Mouse (Mus musculus): Measurements from ENCODE around the gene Smarcc1. TPM values are rescaled to one million over a fixed set of nuclear protein-coding genes. Genes with fewer than 3 reads are reported as not detected.
"Not testable (repeated sequence)": the region's sequence is repeated elsewhere in the genome, so short reads cannot be mapped to it uniquely, and the experiment has no call there.

Gene Smarcc1
- polyA plus RNA-seq, 1 experiment from 2014 or later, result 172 TPM

GRCm38 (mm10) chr9:110134176-110134575 lies 16.7 kb downstream of the Smarcc1 start:
- WGBS, result 82% methylated on average over 5 of the region's 5 CpGs
- no peak for ATAC-seq (ENCODE audit: low FRiP score, low read depth)
- Histone ChIP-seq H3K9ac (no peak overlapping the region), H3K4me3 (no peak overlapping the region), H3K4me1 (peaks cover 26% of the 10 kb centered on the region), H3K27ac (no peak overlapping the region), H3K9me3 (no peaks in the 10 kb centered on the region), H3K36me3 (peaks cover 35% of the 10 kb centered on the region), H3K27me3 (replicated peaks) (no peaks in the 10 kb centered on the region), H3K4me2 (replicated peaks) (peak overlapping the region; percentile 68)

GRCm38 (mm10) chr9:110139119-110139518 lies 21.6 kb downstream of the Smarcc1 start:
- Histone ChIP-seq H3K27ac (no peak overlapping the region), H3K36me3 (peaks cover 69% of the 10 kb centered on the region), H3K4me3 (no peak overlapping the region), H3K4me2 (replicated peaks) (no peak overlapping the region), H3K9me3 (no peaks in the 10 kb centered on the region), H3K27me3 (replicated peaks) (no peaks in the 10 kb centered on the region), H3K4me1 (peaks cover 15% of the 10 kb centered on the region), H3K9ac (no peak overlapping the region)
- ATAC-seq (ENCODE audit: low FRiP score, low read depth), result no peak
- WGBS, result 92% methylated on average over 4 of the region's 4 CpGs

- H3K4me3 ChIP-seq, result no peak overlapping the region
- no peak overlapping the region for H3K27ac ChIP-seq
- H3K4me2 ChIP-seq (replicated peaks), result no peak overlapping the region
- H3K27me3 ChIP-seq (replicated peaks), result no peaks in the 10 kb centered on the region
- H3K9me3 ChIP-seq, result no peaks in the 10 kb centered on the region
- no peaks in the 10 kb centered on the region for H3K4me1 ChIP-seq
- 95% methylated on average over 1 of the region's 1 CpGs for WGBS
- H3K36me3 ChIP-seq, result peaks cover 69% of the 10 kb centered on the region
- no peak overlapping the region for H3K9ac ChIP-seq
- no peak for ATAC-seq (ENCODE audit: low FRiP score, low read depth)
Measured at GRCm38 (mm10) chr9:110142097-110142496, 24.6 kb downstream of the Smarcc1 start.

- ATAC-seq (ENCODE audit: low FRiP score, low read depth), result no peak
- Histone ChIP-seq H3K4me1 (no peaks in the 10 kb centered on the region), H3K9me3 (no peaks in the 10 kb centered on the region), H3K27ac (no peak overlapping the region), H3K9ac (no peak overlapping the region), H3K27me3 (replicated peaks) (no peaks in the 10 kb centered on the region), H3K4me3 (no peak overlapping the region), H3K36me3 (peaks cover 78% of the 10 kb centered on the region), H3K4me2 (replicated peaks) (no peak overlapping the region)
- 81% methylated on average over 2 of the region's 2 CpGs for WGBS
Measured at GRCm38 (mm10) chr9:110148598-110148997, 31.1 kb downstream of the Smarcc1 start.

- Histone ChIP-seq H3K27me3 (replicated peaks) (no peaks in the 10 kb centered on the region), H3K27ac (no peak overlapping the region), H3K36me3 (peaks cover 58% of the 10 kb centered on the region), H3K9me3 (no peaks in the 10 kb centered on the region), H3K4me2 (replicated peaks) (no peak overlapping the region), H3K4me1 (no peaks in the 10 kb centered on the region), H3K9ac (no peak overlapping the region), H3K4me3 (no peak overlapping the region)
- 89% methylated on average over 1 of the region's 1 CpGs for WGBS
- ATAC-seq (ENCODE audit: low FRiP score, low read depth), result no peak
Measured at GRCm38 (mm10) chr9:110159036-110159435, 41.5 kb downstream of the Smarcc1 start.

GRCm38 (mm10) chr9:110160486-110160885 lies 43.0 kb downstream of the Smarcc1 start:
- not testable (repeated sequence) for H3K9ac ChIP-seq; H3K27me3 ChIP-seq (replicated peaks); ATAC-seq (ENCODE audit: low FRiP score, low read depth); H3K4me1 ChIP-seq; H3K9me3 ChIP-seq; H3K4me2 ChIP-seq (replicated peaks); H3K27ac ChIP-seq; H3K4me3 ChIP-seq
- peaks cover 55% of the 10 kb centered on the region for H3K36me3 ChIP-seq
- 98% methylated on average over 2 of the region's 2 CpGs for WGBS

GRCm38 (mm10) chr9:110162441-110162840 lies 44.9 kb downstream of the Smarcc1 start:
- H3K27me3 ChIP-seq (replicated peaks), result no peaks in the 10 kb centered on the region
- no peak for ATAC-seq (ENCODE audit: low FRiP score, low read depth)
- H3K4me1 ChIP-seq, result no peaks in the 10 kb centered on the region
- 89% methylated on average over 5 of the region's 5 CpGs for WGBS
- H3K36me3 ChIP-seq, result peaks cover 57% of the 10 kb centered on the region
- H3K27ac ChIP-seq, result no peak overlapping the region
- H3K4me2 ChIP-seq (replicated peaks), result no peak overlapping the region
- no peak overlapping the region for H3K4me3 ChIP-seq
- no peaks in the 10 kb centered on the region for H3K9me3 ChIP-seq
- no peak overlapping the region for H3K9ac ChIP-seq

GRCm38 (mm10) chr9:110163071-110163470 lies 45.6 kb downstream of the Smarcc1 start:
- H3K4me2 ChIP-seq (replicated peaks), result no peak overlapping the region
- peaks cover 57% of the 10 kb centered on the region for H3K36me3 ChIP-seq
- H3K4me1 ChIP-seq, result no peaks in the 10 kb centered on the region
- ATAC-seq (ENCODE audit: low FRiP score, low read depth), result no peak
- no peak overlapping the region for H3K4me3 ChIP-seq
- no peaks in the 10 kb centered on the region for H3K9me3 ChIP-seq
- no peak overlapping the region for H3K9ac ChIP-seq
- H3K27ac ChIP-seq, result no peak overlapping the region
- H3K27me3 ChIP-seq (replicated peaks), result no peaks in the 10 kb centered on the region
- 93% methylated on average over 2 of the region's 2 CpGs for WGBS

- ATAC-seq (ENCODE audit: low FRiP score, low read depth), result no peak
- WGBS, result 88% methylated on average over 5 of the region's 5 CpGs
- peaks cover 74% of the 10 kb centered on the region for H3K36me3 ChIP-seq
Measured at GRCm38 (mm10) chr9:110170858-110171257, 53.4 kb downstream of the Smarcc1 start.

GRCm38 (mm10) chr9:110199870-110200269 lies 82.4 kb downstream of the Smarcc1 start:
- WGBS, result 87% methylated on average over 2 of the region's 2 CpGs
- no peak for ATAC-seq (ENCODE audit: low FRiP score, low read depth)
- Histone ChIP-seq H3K27ac (no peak overlapping the region), H3K4me2 (replicated peaks) (no peak overlapping the region), H3K9me3 (no peaks in the 10 kb centered on the region), H3K4me3 (no peak overlapping the region), H3K9ac (no peak overlapping the region), H3K4me1 (peaks cover 2% of the 10 kb centered on the region; the same call in 1 of the 2 replicates), H3K36me3 (peaks cover 69% of the 10 kb centered on the region), H3K27me3 (replicated peaks) (no peaks in the 10 kb centered on the region)

More at GRCm38 (mm10) chr9:110170858-110171257, 53.4 kb downstream of the Smarcc1 start:
- H3K27me3 ChIP-seq (replicated peaks), result no peaks in the 10 kb centered on the region
- no peaks in the 10 kb centered on the region for H3K9me3 ChIP-seq
- no peaks in the 10 kb centered on the region for H3K4me1 ChIP-seq
- H3K27ac ChIP-seq, result no peak overlapping the region
- H3K4me3 ChIP-seq, result no peak overlapping the region
- H3K4me2 ChIP-seq (replicated peaks), result no peak overlapping the region
- no peak overlapping the region for H3K9ac ChIP-seq

- Histone ChIP-seq H3K4me3 (no peak overlapping the region), H3K36me3 (peaks cover 67% of the 10 kb centered on the region), H3K4me2 (replicated peaks) (no peak overlapping the region; the same call in 1 of the 2 replicates)
Measured at GRCm38 (mm10) chr9:110205526-110206404, 88.3 kb downstream of the Smarcc1 start.

GRCm38 (mm10) chr9:110206437-110206836 lies 88.9 kb downstream of the Smarcc1 start:
- no peaks in the 10 kb centered on the region for H3K9me3 ChIP-seq
- no peak overlapping the region for H3K4me2 ChIP-seq (replicated peaks)
- ATAC-seq (ENCODE audit: low FRiP score, low read depth), result no peak
- WGBS, result 76% methylated on average over 2 of the region's 2 CpGs
- H3K27ac ChIP-seq, result no peak overlapping the region
- peaks cover 72% of the 10 kb centered on the region for H3K36me3 ChIP-seq
- no peak overlapping the region for H3K9ac ChIP-seq
- H3K27me3 ChIP-seq (replicated peaks), result no peaks in the 10 kb centered on the region
- H3K4me1 ChIP-seq, result peaks cover 15% of the 10 kb centered on the region
- no peak overlapping the region for H3K4me3 ChIP-seq

More at GRCm38 (mm10) chr9:110205526-110206404, 88.3 kb downstream of the Smarcc1 start:
- Histone ChIP-seq H3K27me3 (replicated peaks) (no peaks in the 10 kb centered on the region), H3K4me1 (peaks cover 15% of the 10 kb centered on the region), H3K9me3 (no peaks in the 10 kb centered on the region), H3K27ac (peak overlapping the region; percentile 51), H3K9ac (no peak overlapping the region; the same call in 1 of the 2 replicates)
- 31% methylated on average over 15 of the region's 15 CpGs for WGBS
- peak; percentile 94 for ATAC-seq (ENCODE audit: low FRiP score, low read depth)
